Mouse (Mus musculus): ENCODE results near the gene Gm10197. TPM values are rescaled to one million over a fixed set of nuclear protein-coding genes. Genes with fewer than 3 reads are reported as not detected.

Gene Gm10197
- polyA plus RNA-seq, 1 experiment from 2014 or later = 7.2 TPM

DNA sequence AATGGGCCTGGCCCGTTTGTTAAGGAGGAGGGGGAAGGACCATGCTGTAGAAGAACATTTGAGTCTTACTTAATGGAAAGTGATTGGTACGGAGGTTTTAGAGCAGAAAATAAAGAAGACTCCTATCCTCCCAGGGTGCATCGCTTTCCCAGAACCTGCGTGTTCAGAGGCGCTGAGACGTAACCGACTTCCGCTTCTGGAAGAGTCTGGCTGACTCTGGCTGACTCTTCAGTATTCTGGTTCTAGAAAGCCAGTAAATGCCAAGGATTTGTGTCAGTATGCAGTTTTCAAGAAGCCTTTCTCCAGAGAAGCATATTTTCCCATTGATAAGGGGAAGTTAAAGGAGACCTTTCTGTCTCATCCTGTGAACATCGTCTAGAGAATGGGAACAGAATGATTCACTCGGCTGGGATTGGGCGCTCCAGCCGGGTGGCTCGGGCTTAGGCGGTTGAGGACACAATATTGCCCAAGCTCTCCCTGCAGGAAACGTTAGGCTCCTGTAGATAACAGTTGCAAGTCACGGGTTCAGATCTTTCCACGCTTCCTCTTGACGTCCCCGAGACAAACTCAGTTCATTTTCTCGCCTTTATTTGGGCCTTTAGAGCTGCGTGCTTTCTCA is 39.6 kb downstream of the Gm10197 start:
- no peak overlapping the region for H3K4me2 ChIP-seq (ENCODE audit: low read length)
- H3K4me3 ChIP-seq (ENCODE audit: low read depth, low read length) = no peak overlapping the region
- H3K9ac ChIP-seq (ENCODE audit: low read length) = no peak overlapping the region
- no peak for ATAC-seq
- no peak overlapping the region for H3K27ac ChIP-seq (ENCODE audit: low read depth, low read length)
- H3K9me3 ChIP-seq (replicated peaks; ENCODE audit: control insufficient read depth, low read length) = no peaks in the 10 kb centered on the region
- peaks cover 5% of the 10 kb centered on the region; the same call in 1 of the 2 replicates for H3K4me1 ChIP-seq (ENCODE audit: control insufficient read depth, insufficient read depth, low read length)
- WGBS = 93% methylated on average over 21 of the region's 21 CpGs
- peaks cover 20% of the 10 kb centered on the region for H3K36me3 ChIP-seq (ENCODE audit: control insufficient read depth, insufficient read depth, low read length)
- no peaks in the 10 kb centered on the region for H3K27me3 ChIP-seq (replicated peaks; ENCODE audit: control insufficient read depth, insufficient read depth, low read length)
- DNase-seq (ENCODE audit: low spot score) = no peak

- Histone ChIP-seq H3K36me3 (ENCODE audit: control insufficient read depth, insufficient read depth, low read length) (peaks cover 20% of the 10 kb centered on the region), H3K4me1 (ENCODE audit: control insufficient read depth, insufficient read depth, low read length) (peaks cover 19% of the 10 kb centered on the region), H3K9ac (ENCODE audit: low read length) (peak overlapping the region; percentile 67), H3K9me3 (replicated peaks; ENCODE audit: control insufficient read depth, low read length) (no peaks in the 10 kb centered on the region), H3K27me3 (replicated peaks; ENCODE audit: control insufficient read depth, insufficient read depth, low read length) (no peaks in the 10 kb centered on the region), H3K4me3 (ENCODE audit: low read depth, low read length) (peak overlapping the region; percentile 79), H3K4me2 (ENCODE audit: low read length) (peak overlapping the region; percentile 98), H3K27ac (ENCODE audit: low read depth, low read length) (0 out of 2 replicates have a peak overlapping the region, but pooled peaks have one; percentile 55)
- peak; percentile 62 for ATAC-seq
- under 1% methylated on average over 28 of the region's 29 CpGs for WGBS
- peak; percentile 73 for DNase-seq (ENCODE audit: low spot score)
Observed at GRCm38 (mm10) chr19:53329992-53330381, 41.6 kb downstream of the Gm10197 start.

- Histone ChIP-seq H3K27me3 (replicated peaks; ENCODE audit: control insufficient read depth, insufficient read depth, low read length) (no peaks in the 10 kb centered on the region), H3K36me3 (ENCODE audit: control insufficient read depth, insufficient read depth, low read length) (peaks cover 18% of the 10 kb centered on the region), H3K4me1 (ENCODE audit: control insufficient read depth, insufficient read depth, low read length) (peaks cover 25% of the 10 kb centered on the region), H3K9ac (ENCODE audit: low read length) (peak overlapping the region; percentile 67), H3K9me3 (replicated peaks; ENCODE audit: control insufficient read depth, low read length) (no peaks in the 10 kb centered on the region), H3K27ac (ENCODE audit: low read depth, low read length) (peak overlapping the region; percentile 55; the same call in 1 of the 2 replicates), H3K4me2 (ENCODE audit: low read length) (peak overlapping the region; percentile 98), H3K4me3 (ENCODE audit: low read depth, low read length) (peak overlapping the region; percentile 79)
- ATAC-seq (peak; percentile 85), DNase-seq (ENCODE audit: low spot score) (peak; percentile 96)
- under 1% methylated on average over 102 of the region's 106 CpGs for WGBS
Observed at GRCm38 (mm10) chr19:53329221-53329991, 42.2 kb downstream of the Gm10197 start.

DNA sequence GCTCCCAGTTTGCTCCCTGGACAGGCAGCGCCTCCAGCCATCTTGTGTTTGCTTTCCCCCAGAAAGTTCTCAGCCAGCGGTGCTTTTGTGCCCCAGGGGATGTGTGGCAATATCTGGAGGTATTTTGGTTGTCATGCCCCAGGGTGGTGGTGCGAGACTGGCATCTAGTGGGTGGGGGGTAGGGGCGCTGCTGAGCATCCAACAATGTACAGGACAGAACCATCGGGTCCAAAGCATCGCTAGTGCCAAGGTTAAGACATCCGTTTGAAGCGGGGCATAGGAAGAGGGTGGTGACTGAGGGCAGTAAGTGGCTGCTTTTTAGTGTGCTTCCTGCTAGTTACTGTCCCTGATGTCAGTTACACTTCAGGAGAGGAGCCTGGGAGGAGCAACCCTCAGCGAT is 43.5 kb downstream of the Gm10197 start:
- H3K4me3 ChIP-seq (ENCODE audit: low read depth, low read length) = no peak overlapping the region
- no peak for ATAC-seq
- no peaks in the 10 kb centered on the region for H3K27me3 ChIP-seq (replicated peaks; ENCODE audit: control insufficient read depth, insufficient read depth, low read length)
- no peak overlapping the region for H3K9ac ChIP-seq (ENCODE audit: low read length)
- peaks cover 11% of the 10 kb centered on the region for H3K36me3 ChIP-seq (ENCODE audit: control insufficient read depth, insufficient read depth, low read length)
- no peak overlapping the region for H3K4me2 ChIP-seq (ENCODE audit: low read length)
- H3K4me1 ChIP-seq (ENCODE audit: control insufficient read depth, insufficient read depth, low read length) = peaks cover 26% of the 10 kb centered on the region
- H3K9me3 ChIP-seq (replicated peaks; ENCODE audit: control insufficient read depth, low read length) = no peaks in the 10 kb centered on the region
- DNase-seq (ENCODE audit: low spot score) = no peak
- WGBS = 73% methylated on average over 9 of the region's 9 CpGs
- H3K27ac ChIP-seq (ENCODE audit: low read depth, low read length) = no peak overlapping the region

GRCm38 (mm10) chr19:53325578-53326295 is 45.8 kb downstream of the Gm10197 start:
- ATAC-seq (peak; percentile 11; the same call in 1 of the 2 replicates), DNase-seq (ENCODE audit: low spot score) (peak; percentile 70)
- 9% methylated on average over 27 of the region's 27 CpGs for WGBS
- H3K9ac ChIP-seq (ENCODE audit: low read length) = peak overlapping the region; percentile 45
- H3K27me3 ChIP-seq (replicated peaks; ENCODE audit: control insufficient read depth, insufficient read depth, low read length) = no peaks in the 10 kb centered on the region
- no peaks in the 10 kb centered on the region for H3K9me3 ChIP-seq (replicated peaks; ENCODE audit: control insufficient read depth, low read length)
- no peaks in the 10 kb centered on the region for H3K36me3 ChIP-seq (ENCODE audit: control insufficient read depth, insufficient read depth, low read length)
- H3K27ac ChIP-seq (ENCODE audit: low read depth, low read length) = no peak overlapping the region
- peak overlapping the region; percentile 51 for H3K4me2 ChIP-seq (ENCODE audit: low read length)
- H3K4me3 ChIP-seq (ENCODE audit: low read depth, low read length) = peak overlapping the region; percentile 7
- peaks cover 26% of the 10 kb centered on the region for H3K4me1 ChIP-seq (ENCODE audit: control insufficient read depth, insufficient read depth, low read length)

GRCm38 (mm10) chr19:53324866-53325265 is 46.7 kb downstream of the Gm10197 start:
- no peak overlapping the region for H3K4me3 ChIP-seq (ENCODE audit: low read depth, low read length)
- WGBS = 53% methylated on average over 6 of the region's 6 CpGs
- no peak for ATAC-seq
- no peaks in the 10 kb centered on the region for H3K9me3 ChIP-seq (replicated peaks; ENCODE audit: control insufficient read depth, low read length)
- H3K27ac ChIP-seq (ENCODE audit: low read depth, low read length) = no peak overlapping the region
- no peaks in the 10 kb centered on the region for H3K36me3 ChIP-seq (ENCODE audit: control insufficient read depth, insufficient read depth, low read length)
- no peak for DNase-seq (ENCODE audit: low spot score)
- H3K4me2 ChIP-seq (ENCODE audit: low read length) = peak overlapping the region; percentile 51; the same call in 1 of the 2 replicates
- H3K9ac ChIP-seq (ENCODE audit: low read length) = no peak overlapping the region
- H3K4me1 ChIP-seq (ENCODE audit: control insufficient read depth, insufficient read depth, low read length) = peaks cover 21% of the 10 kb centered on the region
- H3K27me3 ChIP-seq (replicated peaks; ENCODE audit: control insufficient read depth, insufficient read depth, low read length) = no peaks in the 10 kb centered on the region

DNA sequence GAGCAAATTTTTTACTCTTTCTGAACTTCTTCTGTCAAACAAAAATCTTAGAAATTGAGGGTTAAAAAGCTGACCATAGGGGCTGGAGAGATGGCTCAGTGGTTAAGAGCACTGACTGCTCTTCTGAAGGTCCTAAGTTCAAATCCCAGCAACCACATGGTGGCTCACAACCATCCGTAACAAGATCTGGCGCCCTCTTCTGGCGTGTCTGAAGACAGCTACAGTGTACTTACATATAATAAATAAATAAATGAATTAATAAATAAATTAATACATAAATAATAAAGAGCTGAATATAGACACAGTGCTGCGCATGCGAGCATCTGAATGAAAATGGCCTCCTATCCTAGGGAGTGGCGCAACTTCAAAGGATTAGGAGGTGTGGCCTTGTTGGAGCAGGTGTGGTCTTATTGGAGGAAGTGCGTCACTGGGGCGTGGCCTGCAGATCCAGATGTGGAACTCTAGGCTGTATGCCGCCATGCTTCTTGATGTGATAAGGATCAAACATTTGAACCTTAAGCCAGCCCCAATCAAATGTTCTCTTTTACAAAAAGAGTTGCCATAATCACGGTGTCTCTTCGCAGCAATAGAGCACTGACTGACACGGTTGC is 49.0 kb downstream of the Gm10197 start:
- no peak overlapping the region for H3K4me2 ChIP-seq (ENCODE audit: low read length)
- ATAC-seq = no peak
- WGBS = 91% methylated on average over 12 of the region's 12 CpGs

More for the DNA sequence above, 49.0 kb downstream of the Gm10197 start:
- no peaks in the 10 kb centered on the region for H3K36me3 ChIP-seq (ENCODE audit: control insufficient read depth, insufficient read depth, low read length)
- no peaks in the 10 kb centered on the region for H3K27me3 ChIP-seq (replicated peaks; ENCODE audit: control insufficient read depth, insufficient read depth, low read length)
- H3K4me1 ChIP-seq (ENCODE audit: control insufficient read depth, insufficient read depth, low read length) = peaks cover 21% of the 10 kb centered on the region
- DNase-seq (ENCODE audit: low spot score) = no peak
- H3K9ac ChIP-seq (ENCODE audit: low read length) = no peak overlapping the region
- H3K27ac ChIP-seq (ENCODE audit: low read depth, low read length) = no peak overlapping the region
- H3K4me3 ChIP-seq (ENCODE audit: low read depth, low read length) = no peak overlapping the region
- no peaks in the 10 kb centered on the region for H3K9me3 ChIP-seq (replicated peaks; ENCODE audit: control insufficient read depth, low read length)

Data from forebrain, embryonic 14.5 days (tissue).